Mouse (Mus musculus): ENCODE results near the gene Gm9040.
A peak's percentile ranks its signal among the peaks of the same experiment; 100 is the strongest.
"Not testable (repeated sequence)": the region's sequence is repeated elsewhere in the genome, so short reads cannot be mapped to it uniquely, and the experiment has no call there.

The Gm9040 gene

GRCm38 (mm10) chr10:118326869-118327268, at the start of gene Gm9040:
Gene Gm9040 (minus strand): TSS chr10:118326969.
- not testable (repeated sequence) for DNase-seq (ENCODE audit: low spot score)

GRCm38 (mm10) chr10:118370443-118370842, 43.7 kb upstream of the Gm9040 start:
- DNase-seq (ENCODE audit: low spot score) = peak; percentile 74

- no peak for DNase-seq (ENCODE audit: low spot score)
These were observed 42.7 kb upstream of the Gm9040 start for GRCm38 (mm10) chr10:118369518-118369917.

GRCm38 (mm10) chr10:118354005-118354404, 27.2 kb upstream of the Gm9040 start, which contains the start of gene Gm9049:
Gene Gm9049 (minus strand): TSS chr10:118354105.
- not testable (repeated sequence) for DNase-seq (ENCODE audit: low spot score)

- DNase-seq (ENCODE audit: low spot score) = not testable (repeated sequence)
These were observed 21.8 kb upstream of the Gm9040 start, which contains the start of gene Gm9048 for GRCm38 (mm10) chr10:118348579-118348978. Gene Gm9048 (minus strand): TSS chr10:118348679.

GRCm38 (mm10) chr10:118343155-118343554, 16.4 kb upstream of the Gm9040 start, which contains the start of gene Gm9046:
Gene Gm9046 (minus strand): TSS chr10:118343255.
- not testable (repeated sequence) for DNase-seq (ENCODE audit: low spot score)

- DNase-seq (ENCODE audit: low spot score) = not testable (repeated sequence)
These were observed 11.0 kb upstream of the Gm9040 start, which contains the start of gene Gm9045 for GRCm38 (mm10) chr10:118337731-118338130. Gene Gm9045 (minus strand): TSS chr10:118337831.

GRCm38 (mm10) chr10:118332308-118332707, 5.5 kb upstream of the Gm9040 start, which contains the start of gene Gm9044:
Gene Gm9044 (minus strand): TSS chr10:118332408.
- DNase-seq (ENCODE audit: low spot score) = not testable (repeated sequence)

- no peak for DNase-seq (ENCODE audit: low spot score)
These were observed 7.7 kb downstream of the Gm9040 start for GRCm38 (mm10) chr10:118319024-118319423.

- not testable (repeated sequence) for DNase-seq (ENCODE audit: low spot score)
These were observed 24.6 kb downstream of the Gm9040 start for GRCm38 (mm10) chr10:118302133-118302532.

GRCm38 (mm10) chr10:118294938-118295337, 31.8 kb downstream of the Gm9040 start, which contains the start of gene Iltifb:
Gene Iltifb (minus strand): TSS chr10:118295038.
- no peak for DNase-seq (ENCODE audit: low spot score)

- not testable (repeated sequence) for DNase-seq (ENCODE audit: low spot score)
These were observed 43.8 kb downstream of the Gm9040 start for GRCm38 (mm10) chr10:118283016-118283415.

GRCm38 (mm10) chr10:118282565-118282964, 44.2 kb downstream of the Gm9040 start:
- DNase-seq (ENCODE audit: low spot score) = not testable (repeated sequence)

- DNase-seq (ENCODE audit: low spot score) = not testable (repeated sequence)
These were observed 48.7 kb downstream of the Gm9040 start for GRCm38 (mm10) chr10:118278069-118278468.

All from ovary, postnatal 36 days (tissue).